Mouse (Mus musculus) intestine, embryonic 15.5 days (tissue): ENCODE measurements around the gene Sdf4. TPM values are rescaled to one million over a fixed set of nuclear protein-coding genes. Genes with fewer than 3 reads are reported as not detected.

Source experiments
- ATAC-seq: fragments of 200-750 bp; cut with Nextera tagmentation; 2 replicates; pipeline ENCODE4 v1.8.0; 2017; ENCODE audit warnings: moderate TSS enrichment, moderate library complexity
- H3K27ac ChIP-seq: fragments of 300-500 bp; sonication (generic); 2 replicates; pipeline ENCODE4 v1.5.1; 2015; ENCODE audit warnings: mild to moderate bottlenecking, inconsistent platforms
- H3K27me3 ChIP-seq: fragments of 300-500 bp; sonication (generic); replicated peaks from 2 replicates; pipeline ENCODE4 v1.6.1; 2015; ENCODE audit warnings: inconsistent platforms
- H3K36me3 ChIP-seq: fragments of 300-500 bp; sonication (generic); 2 replicates; pipeline ENCODE4 v1.6.1; 2015; ENCODE audit warnings: inconsistent platforms
- H3K4me1 ChIP-seq: fragments of 300-500 bp; sonication (generic); replicated peaks from 2 replicates; pipeline ENCODE4 v1.6.1; 2015; ENCODE audit warnings: inconsistent platforms
- H3K4me2 ChIP-seq: fragments of 300-500 bp; sonication (generic); replicated peaks from 2 replicates; pipeline ENCODE4 v1.6.1; 2015; ENCODE audit warnings: mild to moderate bottlenecking, inconsistent platforms
- H3K4me3 ChIP-seq: fragments of 300-500 bp; sonication (generic); replicated peaks from 2 replicates; pipeline ENCODE4 v1.5.1; 2015; ENCODE audit warnings: inconsistent platforms
- H3K9ac ChIP-seq: fragments of 300-500 bp; sonication (generic); 2 replicates; pipeline ENCODE4 v1.6.1; 2015; ENCODE audit warnings: inconsistent platforms
- H3K9me3 ChIP-seq: fragments of 300-500 bp; sonication (generic); 2 replicates; pipeline ENCODE4 v1.6.1; 2016; ENCODE audit warnings: inconsistent platforms
- WGBS: fragments of 180-500 bp; shearing (Covaris S2); methylation state at CpG from one replicate; pipeline ENCODE4 v1.1.7; 2015; 5-methylcytosine and 5-hydroxymethylcytosine counted together
- polyA plus RNA-seq: library from polyadenylated mRNA; unstranded; fragments of >200 nt; fragmentation: Nextera tagmentation; extraction: Ambion mirVana; gene quantifications from 2 replicates; pipeline ENCODE4 v1.2.1, GENCODE M21; 2015

Sdf4 gene
- polyA plus RNA-seq, 1 experiment from 2014 or later = 154 TPM

DNA sequence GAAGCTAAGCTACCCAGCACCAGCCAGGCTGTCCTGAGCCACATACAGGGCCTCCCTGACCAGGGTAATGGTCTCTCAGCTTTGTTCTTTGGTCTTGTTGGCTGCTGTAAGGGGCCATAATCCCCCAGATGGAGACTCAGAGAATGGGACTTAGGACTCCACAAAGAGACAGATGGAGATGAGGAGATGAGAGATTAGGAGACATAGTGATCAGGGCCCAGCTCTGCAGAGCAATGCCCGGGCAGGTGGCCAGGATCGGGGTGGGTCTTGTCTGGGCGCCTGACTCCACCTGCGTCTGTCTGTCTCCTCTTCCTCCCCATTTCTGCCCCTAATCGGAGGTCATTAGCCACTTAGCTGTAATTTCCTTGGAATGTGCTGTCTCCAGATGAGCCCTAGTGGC lies 22.4 kb upstream of the Sdf4 start:
- ATAC-seq = no peak
- 72% methylated on average over 5 of the region's 5 CpGs for WGBS
- H3K27ac ChIP-seq = no peak overlapping the region
- no peak overlapping the region for H3K4me2 ChIP-seq
- H3K9ac ChIP-seq = no peak overlapping the region
- no peaks in the 10 kb centered on the region for H3K9me3 ChIP-seq
- H3K4me1 ChIP-seq = 0 out of 2 replicates have a peak, but pooled peaks cover 5% of the 10 kb centered on the region
- no peaks in the 10 kb centered on the region for H3K27me3 ChIP-seq
- 0 out of 2 replicates have a peak, but pooled peaks cover 4% of the 10 kb centered on the region for H3K36me3 ChIP-seq
- no peak overlapping the region for H3K4me3 ChIP-seq

DNA sequence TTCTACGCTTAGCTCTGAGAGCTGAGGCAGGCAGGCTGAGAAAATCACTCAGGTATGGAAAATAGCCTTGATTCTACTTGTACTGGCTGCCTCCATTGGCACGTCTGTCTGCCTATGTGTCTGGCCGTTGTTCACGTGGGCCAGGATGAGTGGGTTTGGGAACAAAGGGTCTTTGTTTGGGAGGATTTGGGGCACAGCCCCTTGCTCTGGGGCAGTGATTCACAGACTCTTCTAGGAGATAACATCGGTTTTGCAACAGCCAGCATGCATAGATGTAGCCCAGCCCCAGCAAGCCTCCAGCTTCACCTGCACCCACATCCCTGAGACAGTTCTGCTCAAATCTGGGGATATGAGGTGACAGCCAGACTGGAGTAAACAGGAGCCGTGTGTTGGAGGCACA lies 20.0 kb upstream of the Sdf4 start:
- H3K4me1 ChIP-seq = 0 out of 2 replicates have a peak, but pooled peaks cover 5% of the 10 kb centered on the region
- no peak overlapping the region for H3K27ac ChIP-seq
- WGBS = 73% methylated on average over 6 of the region's 6 CpGs
- no peak overlapping the region for H3K9ac ChIP-seq
- no peaks in the 10 kb centered on the region for H3K27me3 ChIP-seq
- H3K4me3 ChIP-seq = no peak overlapping the region
- H3K4me2 ChIP-seq = no peak overlapping the region
- no peak for ATAC-seq
- H3K36me3 ChIP-seq = no peaks in the 10 kb centered on the region
- no peaks in the 10 kb centered on the region for H3K9me3 ChIP-seq

DNA sequence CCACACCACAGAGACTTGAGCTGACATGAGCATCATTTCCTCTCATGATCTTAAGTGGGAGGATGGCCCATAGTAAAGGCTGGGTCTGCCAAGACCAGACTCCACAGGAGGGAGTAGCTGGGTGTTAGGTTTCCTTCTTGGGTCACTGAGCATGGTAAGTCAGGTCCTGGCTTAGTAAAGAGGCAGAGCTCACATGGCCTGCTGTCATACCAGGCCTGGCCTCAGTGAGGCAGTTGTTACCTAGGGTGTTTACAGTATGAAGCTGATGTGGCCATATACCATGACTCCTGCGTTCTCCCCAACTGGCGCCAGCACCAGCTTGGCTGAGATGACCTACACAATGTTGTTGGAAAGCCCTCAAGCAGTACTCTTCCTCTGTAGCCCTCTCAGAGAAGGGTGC lies 19.4 kb upstream of the Sdf4 start:
- H3K27ac ChIP-seq = no peak overlapping the region
- H3K4me2 ChIP-seq = no peak overlapping the region
- H3K4me1 ChIP-seq = 0 out of 2 replicates have a peak, but pooled peaks cover 5% of the 10 kb centered on the region
- no peak for ATAC-seq
- H3K36me3 ChIP-seq = no peaks in the 10 kb centered on the region
- WGBS = 72% methylated on average over 2 of the region's 2 CpGs
- H3K9ac ChIP-seq = no peak overlapping the region
- no peak overlapping the region for H3K4me3 ChIP-seq
- H3K27me3 ChIP-seq = no peaks in the 10 kb centered on the region
- H3K9me3 ChIP-seq = no peaks in the 10 kb centered on the region

DNA sequence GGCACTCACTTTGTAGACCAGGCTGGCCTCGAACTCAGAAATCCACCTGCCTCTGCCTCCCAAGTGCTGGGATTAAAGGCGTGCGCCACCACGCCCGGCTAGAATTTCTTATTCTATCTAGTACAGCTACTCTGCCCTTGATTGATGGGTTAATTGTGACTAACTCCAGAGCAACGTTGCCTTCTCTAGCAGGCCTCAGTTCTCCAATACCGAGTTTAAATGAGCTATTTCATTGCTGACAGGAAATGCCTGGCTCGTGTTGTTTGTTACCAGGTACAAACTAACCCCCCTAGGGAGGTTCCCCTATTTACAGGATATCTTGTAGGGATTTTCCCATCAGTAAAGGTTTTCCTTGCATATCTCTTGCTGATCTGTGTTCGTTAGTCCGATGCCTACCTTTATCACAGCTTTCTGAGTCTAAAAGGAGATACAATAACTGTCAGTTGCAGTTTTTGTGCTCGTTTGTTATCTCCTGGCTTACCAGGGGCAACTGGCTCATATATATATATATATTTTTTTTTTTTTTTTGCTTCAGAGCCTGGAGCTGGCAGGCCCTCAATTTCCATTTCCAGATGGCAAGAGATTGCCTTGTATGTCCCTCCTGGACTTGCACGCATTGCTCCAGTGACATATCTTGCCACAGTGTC lies 11.1 kb upstream of the Sdf4 start:
- H3K4me2 ChIP-seq = no peak overlapping the region
- H3K9ac ChIP-seq = no peak overlapping the region
- H3K4me1 ChIP-seq = no peaks in the 10 kb centered on the region
- no peaks in the 10 kb centered on the region for H3K27me3 ChIP-seq
- ATAC-seq = no peak
- H3K36me3 ChIP-seq = no peaks in the 10 kb centered on the region
- WGBS = 75% methylated on average over 12 of the region's 12 CpGs
- no peak overlapping the region for H3K27ac ChIP-seq
- H3K4me3 ChIP-seq = no peak overlapping the region
- no peaks in the 10 kb centered on the region for H3K9me3 ChIP-seq

DNA sequence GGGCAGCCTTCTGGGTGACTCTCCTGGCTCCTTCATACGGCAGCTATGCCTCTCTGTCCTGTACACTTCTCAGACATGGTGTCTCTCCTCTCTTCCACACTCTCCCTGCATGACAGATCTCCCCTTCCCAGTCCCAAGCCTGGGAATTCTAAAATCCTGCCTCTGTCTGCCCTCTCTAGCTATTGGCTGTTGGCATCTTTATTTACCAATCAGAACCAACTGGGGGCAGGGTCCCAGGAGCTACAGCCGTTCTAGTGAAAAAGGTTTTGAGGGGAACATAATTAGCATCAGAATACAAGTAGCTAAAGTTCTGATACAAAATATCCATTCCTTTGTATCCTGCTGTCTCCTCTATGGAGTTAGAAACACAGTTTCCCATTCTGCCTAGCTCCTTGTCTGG lies 8.9 kb upstream of the Sdf4 start:
- WGBS = 19% methylated on average over 2 of the region's 2 CpGs
- Histone ChIP-seq H3K9ac (0 out of 2 replicates have a peak overlapping the region, but pooled peaks have one; percentile 15), H3K9me3 (no peaks in the 10 kb centered on the region), H3K4me2 (no peak overlapping the region), H3K27ac (no peak overlapping the region), H3K36me3 (no peaks in the 10 kb centered on the region), H3K4me3 (no peak overlapping the region), H3K27me3 (no peaks in the 10 kb centered on the region), H3K4me1 (no peaks in the 10 kb centered on the region)
- no peak for ATAC-seq

DNA sequence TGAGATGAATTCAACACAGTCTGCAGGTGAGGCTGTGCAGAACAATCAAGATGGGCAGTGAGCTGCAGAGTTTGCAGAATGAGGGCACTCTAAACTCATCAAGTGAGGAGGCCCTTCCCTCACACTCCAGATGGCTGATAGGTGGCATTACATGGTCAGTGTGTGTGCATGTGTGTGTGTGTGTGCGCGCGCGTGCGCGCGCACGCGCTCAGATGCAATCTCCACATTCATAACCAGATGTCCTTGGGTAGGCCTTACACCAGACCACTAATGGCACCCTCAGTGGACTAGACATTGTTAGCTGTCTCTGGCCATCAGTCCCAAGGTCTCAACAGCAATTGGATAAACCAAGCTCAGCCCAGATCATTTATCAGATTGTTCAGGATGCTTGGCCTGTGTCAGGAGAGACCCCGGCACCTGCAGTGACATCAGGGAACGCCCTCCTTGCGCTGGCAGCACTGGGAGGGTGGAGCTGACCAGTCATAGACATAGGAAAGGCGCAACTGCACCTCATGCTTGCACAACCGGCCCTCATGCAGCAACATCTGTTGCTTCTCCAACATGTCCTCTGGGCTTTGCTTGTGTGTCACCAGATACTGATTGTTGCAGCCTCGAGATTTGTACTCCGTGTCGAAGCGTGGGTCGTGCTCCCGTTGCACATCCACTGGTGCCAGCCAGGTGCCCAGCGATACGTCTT lies 1.3 kb upstream of the Sdf4 start:
- no peak for ATAC-seq
- no peaks in the 10 kb centered on the region for H3K9me3 ChIP-seq
- peak overlapping the region; percentile 85 for H3K9ac ChIP-seq
- H3K4me2 ChIP-seq = peak overlapping the region; percentile 93
- H3K4me1 ChIP-seq = peaks cover 20% of the 10 kb centered on the region
- peak overlapping the region; percentile 97; the same call in 1 of the 2 replicates for H3K27ac ChIP-seq
- H3K36me3 ChIP-seq = no peaks in the 10 kb centered on the region
- WGBS = 81% methylated on average over 22 of the region's 22 CpGs
- H3K4me3 ChIP-seq = peak overlapping the region; percentile 94
- H3K27me3 ChIP-seq = no peaks in the 10 kb centered on the region

DNA sequence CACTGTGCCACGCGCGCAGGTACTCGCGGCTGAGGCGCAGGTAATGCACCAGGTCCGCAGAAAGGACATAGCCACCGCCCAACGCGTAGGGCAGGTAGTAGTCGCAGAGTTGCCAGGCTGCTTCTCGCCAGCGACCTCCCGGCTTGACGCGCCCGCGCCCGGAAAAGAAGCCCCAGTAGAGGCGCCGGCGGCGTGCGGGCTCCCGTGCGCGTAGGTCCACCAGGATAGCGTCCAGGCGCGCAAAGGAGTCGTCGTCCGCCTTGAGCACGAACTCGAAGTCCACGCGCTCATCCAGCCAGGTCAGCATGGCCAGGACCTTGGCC lies 803 bp upstream of the Sdf4 start:
- Histone ChIP-seq H3K9ac (peak overlapping the region; percentile 85), H3K4me1 (peaks cover 20% of the 10 kb centered on the region), H3K4me2 (peak overlapping the region; percentile 93), H3K36me3 (peaks cover 4% of the 10 kb centered on the region; the same call in 1 of the 2 replicates), H3K27me3 (no peaks in the 10 kb centered on the region), H3K9me3 (no peaks in the 10 kb centered on the region), H3K4me3 (peak overlapping the region; percentile 94), H3K27ac (peak overlapping the region; percentile 97)
- ATAC-seq = no peak; the same call in 1 of the 2 replicates
- WGBS = 23% methylated on average over 37 of the region's 37 CpGs

DNA sequence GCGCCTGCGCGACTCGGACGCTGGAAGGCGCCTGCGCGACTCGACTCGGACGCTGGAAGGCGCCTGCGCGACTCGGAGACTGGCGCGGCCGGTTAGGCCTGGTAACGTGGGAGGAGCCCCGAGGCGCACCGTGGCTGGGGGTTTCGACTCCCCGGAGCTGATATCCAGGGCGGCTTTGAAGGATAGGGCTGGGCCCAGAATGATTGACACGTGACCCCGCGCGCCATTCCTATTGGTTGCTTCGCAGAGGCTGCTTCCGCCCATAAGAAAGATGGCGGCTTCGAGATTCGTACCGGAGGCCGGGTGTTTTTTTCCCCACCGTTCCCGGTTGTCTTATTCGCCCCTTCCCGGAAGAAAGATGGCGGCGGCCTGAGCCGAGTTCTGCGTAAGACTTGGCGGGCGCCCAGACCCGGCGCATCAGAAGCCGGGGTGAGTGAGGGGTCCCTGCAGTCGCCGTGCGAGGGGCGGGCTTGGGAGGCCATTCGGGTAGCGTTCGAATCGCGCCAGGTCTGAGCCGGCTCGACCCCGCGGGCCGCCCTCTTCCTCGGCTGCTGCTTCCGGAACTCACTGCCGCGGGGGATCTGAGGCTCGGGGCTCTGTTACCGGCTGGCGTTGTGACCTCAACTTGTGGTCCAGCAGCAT lies 355 bp downstream of the Sdf4 start:
- Histone ChIP-seq H3K9ac (peak overlapping the region; percentile 89), H3K4me3 (peak overlapping the region; percentile 94), H3K9me3 (no peaks in the 10 kb centered on the region), H3K4me2 (peak overlapping the region; percentile 60), H3K27ac (peak overlapping the region; percentile 94), H3K4me1 (peaks cover 20% of the 10 kb centered on the region), H3K36me3 (peaks cover 12% of the 10 kb centered on the region), H3K27me3 (no peaks in the 10 kb centered on the region)
- WGBS = under 1% methylated on average over 70 of the region's 70 CpGs
- peak; percentile 88 for ATAC-seq

DNA sequence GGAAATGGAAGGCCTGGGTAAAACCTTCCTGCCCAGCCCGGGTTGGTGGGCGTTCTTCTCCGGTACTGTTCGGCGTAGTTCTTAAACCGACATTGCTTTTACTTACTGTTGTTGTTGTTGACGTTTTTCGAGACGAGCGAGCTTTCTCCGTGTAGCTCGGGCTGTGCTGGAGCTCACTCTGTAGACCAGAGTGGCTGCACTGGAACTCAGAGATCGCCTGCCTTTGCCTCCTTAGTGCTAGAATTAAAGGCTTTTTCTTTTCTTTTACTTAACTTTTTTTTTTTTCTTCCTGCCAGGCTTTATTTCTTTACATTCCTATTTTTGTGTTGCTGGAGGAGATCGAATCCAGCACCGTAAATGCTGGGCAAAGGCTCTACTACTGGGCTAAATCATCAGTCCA lies 934 bp downstream of the Sdf4 start:
- peak overlapping the region; percentile 94 for H3K27ac ChIP-seq
- peaks cover 20% of the 10 kb centered on the region for H3K4me1 ChIP-seq
- peak overlapping the region; percentile 94 for H3K4me3 ChIP-seq
- peak overlapping the region; percentile 60 for H3K4me2 ChIP-seq
- no peaks in the 10 kb centered on the region for H3K27me3 ChIP-seq
- ATAC-seq = no peak
- WGBS = 4% methylated on average over 15 of the region's 15 CpGs
- peaks cover 14% of the 10 kb centered on the region for H3K36me3 ChIP-seq
- H3K9ac ChIP-seq = peak overlapping the region; percentile 89
- H3K9me3 ChIP-seq = no peaks in the 10 kb centered on the region

DNA sequence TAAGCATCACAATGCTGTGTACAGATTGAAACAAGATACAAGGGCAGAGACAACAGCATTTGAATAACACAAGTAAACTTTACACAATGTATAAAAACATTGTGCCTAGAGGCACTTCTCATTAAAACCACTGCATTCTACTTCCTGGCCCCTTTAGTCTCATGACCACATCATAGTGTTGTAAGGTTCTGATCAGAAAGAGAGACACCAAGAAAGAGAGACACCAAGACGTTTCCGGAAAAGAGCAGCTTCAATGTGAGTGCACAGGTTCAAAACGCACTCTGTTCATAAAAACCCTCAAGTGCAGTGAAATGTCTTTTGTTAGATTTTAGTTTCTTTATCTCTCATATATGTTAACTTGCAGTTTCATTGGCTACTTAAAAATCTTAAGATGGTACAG lies 11.4 kb downstream of the Sdf4 start:
- ATAC-seq = no peak
- Histone ChIP-seq H3K9ac (no peak overlapping the region), H3K4me2 (no peak overlapping the region), H3K36me3 (peaks cover 64% of the 10 kb centered on the region), H3K27ac (no peak overlapping the region), H3K4me3 (no peak overlapping the region), H3K4me1 (no peaks in the 10 kb centered on the region), H3K9me3 (no peaks in the 10 kb centered on the region), H3K27me3 (no peaks in the 10 kb centered on the region)
- 96% methylated on average over 3 of the region's 3 CpGs for WGBS

DNA sequence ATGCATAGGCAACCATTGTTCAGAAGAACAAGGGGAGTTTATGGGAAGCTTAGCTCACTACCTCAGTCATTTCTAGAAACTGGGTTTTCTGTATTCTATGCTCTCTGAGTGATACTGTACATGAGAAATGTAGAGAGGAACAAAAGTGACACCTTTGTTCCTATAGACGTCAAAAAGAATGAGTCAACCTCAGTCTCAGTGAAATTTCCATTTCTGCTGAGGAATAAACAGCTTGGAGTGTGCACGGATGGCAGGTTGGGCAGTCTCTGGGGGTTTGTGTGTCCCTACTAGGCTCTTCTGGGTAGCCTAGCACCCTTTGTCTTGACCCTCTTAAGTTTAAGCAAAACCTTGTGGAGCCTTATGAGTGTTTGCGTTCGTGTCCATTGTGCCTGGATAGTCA lies 15.7 kb downstream of the Sdf4 start:
- Histone ChIP-seq H3K36me3 (peaks cover 57% of the 10 kb centered on the region), H3K27me3 (no peaks in the 10 kb centered on the region)
- no peak for ATAC-seq

DNA sequence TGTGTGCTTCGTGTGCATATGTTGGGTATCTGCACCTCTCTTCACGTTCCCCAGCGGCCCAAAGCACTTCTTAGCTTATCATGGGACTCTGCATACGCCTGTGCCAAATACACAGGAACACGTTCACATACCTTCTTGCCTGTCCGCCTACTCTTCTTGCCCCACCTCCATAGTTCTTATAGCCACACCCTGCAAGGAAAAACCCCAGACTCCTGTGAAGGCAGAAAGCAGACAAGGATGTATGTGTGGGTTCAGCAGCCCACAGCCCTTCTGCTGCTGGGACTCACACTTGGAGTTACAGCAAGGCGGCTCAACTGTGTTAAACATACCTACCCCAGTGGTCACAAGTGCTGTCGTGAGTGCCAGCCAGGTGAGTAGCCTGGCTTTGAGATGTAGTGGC lies 21.0 kb downstream of the Sdf4 start, which contains the start of gene Tnfrsf4:
Gene Tnfrsf4 (plus strand): TSS at position 207 of the 400 bp plus-strand sequence.
- peak; percentile 16; the same call in 1 of the 2 replicates for ATAC-seq
- H3K27me3 ChIP-seq = no peaks in the 10 kb centered on the region
- H3K4me2 ChIP-seq = no peak within 1 kb of the TSS
- no peak within 1 kb of the TSS for H3K4me3 ChIP-seq
- WGBS = 78% methylated on average over 8 of the region's 8 CpGs
- H3K27ac ChIP-seq = no peak within 1 kb of the TSS
- H3K4me1 ChIP-seq = no peaks in the 10 kb centered on the region
- peaks cover 32% of the 10 kb centered on the region for H3K36me3 ChIP-seq
- H3K9ac ChIP-seq = no peak within 1 kb of the TSS
- H3K9me3 ChIP-seq = no peaks in the 10 kb centered on the region

More for the DNA sequence above, 15.7 kb downstream of the Sdf4 start:
- Histone ChIP-seq H3K9ac (no peak overlapping the region), H3K4me2 (no peak overlapping the region), H3K9me3 (no peaks in the 10 kb centered on the region), H3K4me3 (no peak overlapping the region), H3K27ac (no peak overlapping the region), H3K4me1 (no peaks in the 10 kb centered on the region)
- WGBS = 92% methylated on average over 4 of the region's 4 CpGs
